Mouse (Mus musculus): ENCODE data around the gene Plcl2.

GRCm38 (mm10) chr17:50519588-50519987 lies 10.4 kb downstream of the Plcl2 start:
- no peak for TF ChIP-seq CTCF (IDR thresholded peaks at IDR 0.05; ENCODE audit: low read depth, low read length)
- no peak for TF ChIP-seq POLR2A (IDR thresholded peaks at IDR 0.05; ENCODE audit: insufficient read depth, low read length)
- TF ChIP-seq EP300 (IDR thresholded peaks at IDR 0.05; ENCODE audit: insufficient read depth, low read depth, low read length) = no peak
